Mouse (Mus musculus) liver, embryonic 14.5 days (tissue): ENCODE data around the gene Pnmal1.

ENCODE experiments used
- CTCF ChIP-seq: IDR thresholded peaks from 2 replicates; pipeline ENCODE4 v1.5.1; 2016; ENCODE audit warnings: antibody characterized with exemption, low read depth, control low read depth
- EP300 ChIP-seq: IDR thresholded peaks from 2 replicates; pipeline ENCODE4 v1.6.1; 2016; ENCODE audit warnings: antibody characterized with exemption, low read depth

DNA sequence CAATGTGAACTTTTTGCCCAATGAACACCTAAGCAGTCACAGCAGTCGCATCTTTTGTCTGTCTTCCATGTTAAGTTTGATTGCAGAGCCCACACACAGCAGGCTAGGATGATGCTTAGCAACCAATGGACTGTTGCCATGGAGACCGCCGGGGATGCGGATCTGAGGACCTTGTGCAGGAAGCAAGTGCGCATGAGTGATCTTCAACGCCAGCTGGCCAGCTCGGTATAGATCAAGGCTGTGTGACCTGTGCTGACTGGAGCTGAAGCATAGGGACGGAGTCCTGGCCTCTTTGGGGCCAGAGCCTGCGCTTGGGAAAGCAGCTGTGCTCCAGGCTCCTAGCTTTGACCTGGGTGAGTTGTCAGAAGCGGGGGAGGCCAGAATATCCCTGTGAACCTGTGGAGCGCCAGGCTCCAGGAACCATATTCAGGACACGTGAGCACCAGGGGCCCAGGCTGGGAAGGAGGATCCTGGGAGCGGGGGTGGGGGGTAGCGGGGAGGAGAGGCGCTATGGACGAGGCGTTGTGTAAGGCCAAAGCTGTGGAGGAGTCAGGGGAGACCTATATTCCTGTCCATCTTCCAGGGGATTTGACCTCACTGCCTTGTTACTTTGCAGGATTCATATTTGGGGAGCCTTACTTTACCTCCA lies at the start of gene Pnmal1:
- no peak for TF ChIP-seq CTCF
- no peak for TF ChIP-seq EP300
